Mouse (Mus musculus): Measurements from ENCODE around the gene Gm527. TPM values are rescaled to one million over a fixed set of nuclear protein-coding genes. Genes with fewer than 3 reads are reported as not detected.

Gm527 gene
- polyA plus RNA-seq, 1 experiment from 2014 or later: 5.9 TPM

GRCm38 (mm10) chr12:64966652-64967435 is 49.1 kb downstream of the Gm527 start:
- Histone ChIP-seq H3K36me3 (no peaks in the 10 kb centered on the region; the same call in 1 of the 2 replicates), H3K9ac (peak overlapping the region; percentile 88), H3K4me2 (replicated peaks) (peak overlapping the region; percentile 96), H3K4me1 (peaks cover 46% of the 10 kb centered on the region), H3K9me3 (no peaks in the 10 kb centered on the region), H3K27me3 (no peaks in the 10 kb centered on the region), H3K4me3 (peak overlapping the region; percentile 91), H3K27ac (peak overlapping the region; percentile 87)
- 3% methylated on average over 19 of the region's 19 CpGs for WGBS
- no peak for ATAC-seq (ENCODE audit: low FRiP score, low read depth)

GRCm38 (mm10) chr12:64967470-64967869 is 49.8 kb downstream of the Gm527 start:
- WGBS: 1% methylated on average over 9 of the region's 9 CpGs
- Histone ChIP-seq H3K4me2 (replicated peaks) (peak overlapping the region; percentile 96), H3K9me3 (no peaks in the 10 kb centered on the region), H3K4me1 (peaks cover 50% of the 10 kb centered on the region), H3K4me3 (peak overlapping the region; percentile 91), H3K9ac (peak overlapping the region; percentile 88), H3K27ac (peak overlapping the region; percentile 6; the same call in 1 of the 2 replicates), H3K36me3 (no peaks in the 10 kb centered on the region; the same call in 1 of the 2 replicates), H3K27me3 (no peaks in the 10 kb centered on the region)
- no peak for ATAC-seq (ENCODE audit: low FRiP score, low read depth)

GRCm38 (mm10) chr12:64968067-64968466 is 50.4 kb downstream of the Gm527 start:
- H3K27ac ChIP-seq: no peak overlapping the region
- ATAC-seq (ENCODE audit: low FRiP score, low read depth): no peak
- 5% methylated on average over 2 of the region's 2 CpGs for WGBS
- H3K9me3 ChIP-seq: no peaks in the 10 kb centered on the region
- H3K27me3 ChIP-seq: no peaks in the 10 kb centered on the region
- peak overlapping the region; percentile 91 for H3K4me3 ChIP-seq
- peak overlapping the region; percentile 96 for H3K4me2 ChIP-seq (replicated peaks)
- H3K4me1 ChIP-seq: peaks cover 50% of the 10 kb centered on the region
- no peaks in the 10 kb centered on the region; the same call in 1 of the 2 replicates for H3K36me3 ChIP-seq
- H3K9ac ChIP-seq: peak overlapping the region; percentile 88

DNA sequence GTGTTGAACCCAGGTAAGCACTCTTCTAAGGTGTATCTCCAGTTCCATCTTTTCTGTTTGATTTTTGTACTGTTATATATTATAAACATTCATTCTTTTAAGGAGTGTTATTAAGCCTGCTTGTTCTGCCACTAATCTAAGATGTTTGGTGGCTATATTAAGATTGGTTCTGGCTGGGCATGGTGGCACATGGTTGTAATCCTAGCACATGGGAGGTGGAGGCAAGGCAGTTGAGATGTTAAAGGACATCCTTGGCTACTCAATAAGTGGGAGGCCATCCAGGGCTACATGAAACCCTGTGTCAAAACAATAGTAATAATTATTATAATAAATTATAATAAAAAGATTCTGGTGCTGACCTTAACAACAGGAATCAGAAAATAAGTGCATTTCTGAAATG is 53.7 kb downstream of the Gm527 start:
- peaks cover 47% of the 10 kb centered on the region for H3K4me1 ChIP-seq
- no peak overlapping the region for H3K4me3 ChIP-seq
- no peaks in the 10 kb centered on the region for H3K9me3 ChIP-seq
- H3K36me3 ChIP-seq: no peaks in the 10 kb centered on the region; the same call in 1 of the 2 replicates
- no peaks in the 10 kb centered on the region for H3K27me3 ChIP-seq
- H3K9ac ChIP-seq: no peak overlapping the region
- no peak for ATAC-seq (ENCODE audit: low FRiP score, low read depth)
- H3K27ac ChIP-seq: no peak overlapping the region
- H3K4me2 ChIP-seq (replicated peaks): peak overlapping the region; percentile 36

GRCm38 (mm10) chr12:64972063-64972462 is 54.4 kb downstream of the Gm527 start:
- no peaks in the 10 kb centered on the region for H3K27me3 ChIP-seq
- H3K27ac ChIP-seq: no peak overlapping the region
- no peaks in the 10 kb centered on the region for H3K9me3 ChIP-seq
- no peak for ATAC-seq (ENCODE audit: low FRiP score, low read depth)
- H3K9ac ChIP-seq: no peak overlapping the region
- peaks cover 41% of the 10 kb centered on the region for H3K4me1 ChIP-seq
- no peak overlapping the region for H3K4me3 ChIP-seq
- 86% methylated on average over 6 of the region's 6 CpGs for WGBS
- peak overlapping the region; percentile 14 for H3K4me2 ChIP-seq (replicated peaks)
- peaks cover 2% of the 10 kb centered on the region for H3K36me3 ChIP-seq

Other genes with a start within 250 kb of the Gm527 start
- gene Klhl28, start 47.6 kb downstream of the Gm527 start, polyA plus RNA-seq (2015; fragmentation: Nextera tagmentation; extraction: Ambion mirVana): 14.4 and 15.3 TPM in 2 replicates
- gene Togaram1, start 47.9 kb downstream of the Gm527 start, polyA plus RNA-seq (2015; fragmentation: Nextera tagmentation; extraction: Ambion mirVana): 27.3 and 28.7 TPM in 2 replicates
- 68.1 and 71.7 TPM in 2 replicates for gene Prpf39, start 118.4 kb downstream of the Gm527 start, polyA plus RNA-seq (2015; fragmentation: Nextera tagmentation; extraction: Ambion mirVana)
- 517 and 520 TPM in 2 replicates for gene Fkbp3, start 156.1 kb downstream of the Gm527 start, polyA plus RNA-seq (2015; fragmentation: Nextera tagmentation; extraction: Ambion mirVana)
- 10.8 and 11.4 TPM in 2 replicates for gene Fancm, start 157.7 kb downstream of the Gm527 start, polyA plus RNA-seq (2015; fragmentation: Nextera tagmentation; extraction: Ambion mirVana)

All from limb, embryonic 13.5 days (tissue).